Mouse (Mus musculus): ENCODE measurements around the gene Cdh15. TPM values are rescaled to one million over a fixed set of nuclear protein-coding genes. Genes with fewer than 3 reads are reported as not detected.

Gene Cdh15
- total RNA-seq, 2 experiments from 2014 or later: 2.4 to 2.9 TPM

DNA sequence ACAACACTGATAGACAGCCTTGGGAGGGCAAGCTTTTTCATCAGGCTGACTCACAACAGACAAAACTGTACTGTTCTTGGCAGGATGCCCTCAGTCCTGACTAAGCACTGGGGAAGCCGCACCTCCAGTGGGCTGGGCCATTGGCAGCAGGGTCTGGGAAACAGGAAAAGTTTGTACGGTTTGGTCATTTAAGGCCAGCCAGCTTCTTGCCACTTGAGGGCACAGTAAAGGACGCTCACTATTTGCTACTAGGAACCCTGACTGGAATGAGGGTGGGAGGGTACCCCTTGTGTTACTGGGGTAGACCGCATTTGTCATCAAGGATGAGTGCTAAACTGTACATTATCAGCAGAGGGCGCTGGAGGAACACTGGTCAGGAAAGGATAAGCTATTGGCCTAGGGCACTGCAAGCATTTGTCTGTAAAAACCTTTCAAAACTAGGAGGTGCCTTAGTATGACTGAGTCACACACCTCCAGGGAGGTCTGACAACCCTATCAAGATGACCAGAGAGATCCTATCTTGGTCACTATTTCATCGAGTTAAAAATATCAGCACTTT is 58.8 kb downstream of the Cdh15 start:
- peak; percentile 89 to 92 for DNase-seq (ENCODE audit: extremely low spot score in 1 of 2, low spot score in 2 of 2)
- intact Hi-C loops (cut with DNase I): loop anchor here (5.0 kb wide), 1 partner anchor 136 kb away; the partner anchor contains the start of gene Ankrd11

DNA sequence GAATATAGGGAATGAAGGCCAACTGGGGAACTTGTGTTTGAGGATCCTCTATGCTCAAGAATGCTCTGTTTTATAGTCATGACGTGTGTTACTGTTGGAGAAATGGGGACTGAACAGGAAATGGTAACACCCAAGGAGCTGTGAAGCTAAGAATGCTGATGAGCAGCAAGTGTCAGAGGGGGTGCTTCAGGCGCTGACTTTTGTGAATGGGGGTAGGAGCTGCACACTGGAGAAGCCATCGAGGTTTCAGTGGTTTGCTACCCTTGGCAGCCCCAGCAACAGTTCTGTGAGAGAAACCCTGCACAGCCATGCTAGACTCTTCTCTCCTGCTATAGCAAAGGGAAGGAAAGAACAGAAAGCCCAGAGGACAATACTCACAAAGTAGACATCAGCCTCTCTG is 64.4 kb downstream of the Cdh15 start:
- no peak for DNase-seq (ENCODE audit: extremely low spot score in 1 of 2, low spot score in 2 of 2)
- intact Hi-C loops (cut with DNase I): no loop called here

DNA sequence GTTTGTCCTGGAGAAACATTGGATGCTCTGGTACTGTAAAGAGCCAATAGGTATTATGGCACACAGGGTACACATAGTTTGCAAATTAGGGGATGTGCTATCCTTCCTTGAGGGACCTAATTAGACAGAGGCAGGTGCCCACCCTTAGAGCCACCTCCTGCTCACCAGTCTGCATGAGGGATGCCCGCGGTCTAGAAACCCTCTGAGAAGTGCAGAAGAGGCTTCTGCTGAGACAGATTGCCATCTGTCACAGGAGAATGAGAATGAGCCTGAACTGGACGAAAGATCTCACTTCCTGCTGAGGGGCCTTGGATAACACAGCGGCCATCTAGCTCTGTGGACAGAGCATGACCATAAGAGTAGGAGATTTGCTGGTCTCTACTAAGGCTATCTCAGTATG is 65.1 kb downstream of the Cdh15 start:
- no peak for DNase-seq (ENCODE audit: extremely low spot score in 1 of 2, low spot score in 2 of 2)
- intact Hi-C loops (cut with DNase I): no loop called here

DNA sequence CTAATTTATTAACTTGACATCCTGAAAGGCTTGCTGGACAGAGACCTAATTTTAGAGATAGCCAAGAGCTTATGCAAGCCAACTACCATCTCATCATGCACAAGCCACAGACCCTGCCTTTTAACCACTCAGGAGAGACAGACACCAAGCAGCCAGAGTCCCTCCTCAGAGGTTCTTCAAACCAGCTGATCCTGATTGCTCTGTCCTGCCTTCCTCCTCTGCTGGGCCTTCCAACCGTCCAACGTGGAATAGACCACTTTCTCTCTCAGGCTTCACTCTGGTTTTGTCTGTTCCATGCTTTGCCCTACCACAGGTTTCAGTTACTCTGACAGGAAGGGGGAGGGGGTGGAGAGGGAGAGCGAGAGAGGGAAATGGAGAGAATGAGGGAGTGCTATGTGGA is 69.0 kb downstream of the Cdh15 start:
- intact Hi-C loops (cut with DNase I): no loop called here
- DNase-seq (ENCODE audit: extremely low spot score in 1 of 2, low spot score in 2 of 2): no peak

Other genes with a start within 250 kb of the Cdh15 start
- gene Galns, start 236.5 kb upstream of the Cdh15 start, total RNA-seq (2021): 10 to 100 TPM; 12.5 to 14.6 TPM
- 10 to 100 TPM; 81.8 to 83.6 TPM for gene Trappc2l, start 236.3 kb upstream of the Cdh15 start, total RNA-seq (2021)
- not detected for gene Pabpn1l, start 225.2 kb upstream of the Cdh15 start, total RNA-seq (2021)
- gene Cbfa2t3, start 148.9 kb upstream of the Cdh15 start, total RNA-seq (2021): 10 to 100 TPM; 17.8 to 18.8 TPM
- gene Acsf3, start 72.5 kb upstream of the Cdh15 start, total RNA-seq (2021): 10 to 100 TPM; 17.8 to 18.1 TPM
- gene Ankrd11, start 194.3 kb downstream of the Cdh15 start, total RNA-seq (2021): 100 to 1,000 TPM; 137 to 138 TPM
- gene Spg7, start 215.0 kb downstream of the Cdh15 start, total RNA-seq (2021): 10 to 100 TPM; 70.4 to 71.3 TPM